Mouse (Mus musculus): ENCODE data around the gene Tac4. TPM values are rescaled to one million over a fixed set of nuclear protein-coding genes. Genes with fewer than 3 reads are reported as not detected.
A peak's percentile ranks its signal among the peaks of the same experiment; 100 is the strongest.

Tac4 gene
- polyA plus RNA-seq, 1 experiment from 2014 or later = 0.20 TPM

DNA sequence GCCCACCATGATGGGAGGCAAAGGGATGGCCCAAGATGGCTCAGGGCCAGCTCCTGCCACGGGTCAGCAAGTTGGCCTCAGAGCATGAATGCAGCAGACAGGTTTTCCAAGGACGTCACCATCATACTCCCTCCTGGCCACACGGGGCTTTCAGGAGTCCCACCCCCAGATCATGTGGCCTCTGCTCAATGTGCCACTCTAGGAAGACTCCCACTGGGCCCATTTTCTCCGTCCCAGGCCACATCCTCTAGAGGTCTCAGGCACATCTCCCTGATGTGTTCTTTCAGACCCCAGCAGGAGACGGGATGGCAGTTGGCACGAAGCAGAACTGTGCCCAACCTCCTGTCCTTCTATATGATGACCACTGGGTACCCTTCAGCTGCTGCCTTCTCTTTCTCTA, 18.7 kb upstream of the Tac4 start:
- WGBS = 53% methylated on average over 6 of the region's 6 CpGs
- Histone ChIP-seq H3K4me1 (no peaks in the 10 kb centered on the region), H3K27me3 (replicated peaks) (no peaks in the 10 kb centered on the region), H3K4me3 (replicated peaks) (no peak overlapping the region), H3K9ac (replicated peaks) (no peak overlapping the region), H3K27ac (replicated peaks) (no peak overlapping the region), H3K36me3 (no peaks in the 10 kb centered on the region), H3K4me2 (no peak overlapping the region), H3K9me3 (replicated peaks) (no peaks in the 10 kb centered on the region)
- no peak for ATAC-seq (ENCODE audit: low FRiP score)

DNA sequence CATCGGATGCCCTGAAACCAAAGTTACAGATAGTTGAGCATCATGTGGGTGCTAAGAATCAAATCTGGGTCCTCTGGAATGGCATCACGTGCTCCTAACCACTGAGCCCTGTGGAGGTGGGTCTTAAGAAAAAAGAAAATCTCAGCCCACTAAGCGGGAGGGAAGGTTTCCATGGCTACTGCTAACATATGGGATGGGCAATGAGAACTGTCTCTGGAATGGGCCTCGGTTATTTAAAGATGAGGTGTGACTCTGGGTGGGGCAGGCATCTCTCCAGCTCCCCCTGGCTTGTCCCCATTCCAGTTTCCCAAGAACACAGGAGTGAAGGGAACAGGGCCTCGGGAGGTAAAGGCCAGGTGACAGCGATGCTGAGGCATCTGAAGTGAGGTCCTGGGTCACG, 15.9 kb upstream of the Tac4 start:
- 78% methylated on average over 7 of the region's 7 CpGs for WGBS
- Histone ChIP-seq H3K9ac (replicated peaks) (no peak overlapping the region), H3K4me2 (no peak overlapping the region), H3K4me3 (replicated peaks) (no peak overlapping the region), H3K27me3 (replicated peaks) (peaks cover 1% of the 10 kb centered on the region), H3K36me3 (no peaks in the 10 kb centered on the region), H3K9me3 (replicated peaks) (no peaks in the 10 kb centered on the region), H3K27ac (replicated peaks) (no peak overlapping the region), H3K4me1 (no peaks in the 10 kb centered on the region)
- no peak for ATAC-seq (ENCODE audit: low FRiP score)

DNA sequence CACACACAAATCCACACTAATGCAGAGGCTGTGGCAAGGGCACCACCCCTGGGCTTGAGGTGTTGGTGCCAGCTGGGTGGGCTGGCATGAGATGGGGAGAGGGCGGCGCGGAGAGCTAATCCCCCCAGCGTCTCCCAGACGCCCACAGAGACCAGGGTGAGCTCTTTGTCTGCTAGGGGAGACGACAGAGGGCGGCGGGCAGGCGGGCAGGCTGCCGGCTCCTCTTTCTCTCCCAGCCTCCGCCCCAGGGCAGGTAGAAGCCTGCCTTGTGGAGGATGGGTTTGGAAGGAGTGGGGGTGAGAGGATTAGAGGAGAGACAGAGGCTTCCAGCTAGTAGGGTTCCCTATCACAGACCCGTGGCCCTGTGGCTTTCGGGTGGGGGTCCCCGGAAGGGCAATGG, 14.3 kb upstream of the Tac4 start:
- 56% methylated on average over 14 of the region's 14 CpGs for WGBS
- ATAC-seq (ENCODE audit: low FRiP score) = no peak
- no peak overlapping the region for H3K9ac ChIP-seq (replicated peaks)

DNA sequence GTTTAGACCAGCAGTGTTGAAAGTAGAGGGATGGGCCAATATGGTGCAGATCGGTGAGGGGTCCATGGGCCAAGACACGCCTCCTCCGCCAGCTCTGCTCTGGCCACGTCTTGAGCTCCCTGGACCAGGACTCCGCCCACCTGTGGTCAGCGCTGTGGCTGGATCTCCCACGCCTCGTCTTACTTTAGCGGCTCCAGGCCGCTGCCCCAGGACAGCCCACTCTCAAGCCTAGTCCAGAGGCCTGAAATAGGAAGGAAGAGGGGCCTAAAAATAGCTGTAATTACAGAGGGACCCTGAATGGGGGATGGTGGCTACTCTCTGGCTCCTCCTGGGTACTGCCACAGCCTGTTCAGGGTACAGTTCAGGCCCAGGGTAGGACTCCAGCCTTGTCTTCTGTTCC, 11.2 kb upstream of the Tac4 start:
- peaks cover 3% of the 10 kb centered on the region for H3K27me3 ChIP-seq (replicated peaks)
- no peak overlapping the region for H3K27ac ChIP-seq (replicated peaks)
- ATAC-seq (ENCODE audit: low FRiP score) = no peak
- H3K36me3 ChIP-seq = no peaks in the 10 kb centered on the region
- WGBS = 49% methylated on average over 10 of the region's 10 CpGs
- H3K4me1 ChIP-seq = peaks cover 2% of the 10 kb centered on the region; the same call in 1 of the 2 replicates
- H3K9me3 ChIP-seq (replicated peaks) = no peaks in the 10 kb centered on the region
- no peak overlapping the region for H3K4me3 ChIP-seq (replicated peaks)
- H3K4me2 ChIP-seq = no peak overlapping the region
- no peak overlapping the region for H3K9ac ChIP-seq (replicated peaks)

More for the DNA sequence above, 14.3 kb upstream of the Tac4 start:
- Histone ChIP-seq H3K4me3 (replicated peaks) (no peak overlapping the region), H3K27me3 (replicated peaks) (peaks cover 3% of the 10 kb centered on the region), H3K4me1 (peaks cover 2% of the 10 kb centered on the region; the same call in 1 of the 2 replicates), H3K9me3 (replicated peaks) (no peaks in the 10 kb centered on the region), H3K4me2 (no peak overlapping the region), H3K27ac (replicated peaks) (no peak overlapping the region), H3K36me3 (no peaks in the 10 kb centered on the region)

DNA sequence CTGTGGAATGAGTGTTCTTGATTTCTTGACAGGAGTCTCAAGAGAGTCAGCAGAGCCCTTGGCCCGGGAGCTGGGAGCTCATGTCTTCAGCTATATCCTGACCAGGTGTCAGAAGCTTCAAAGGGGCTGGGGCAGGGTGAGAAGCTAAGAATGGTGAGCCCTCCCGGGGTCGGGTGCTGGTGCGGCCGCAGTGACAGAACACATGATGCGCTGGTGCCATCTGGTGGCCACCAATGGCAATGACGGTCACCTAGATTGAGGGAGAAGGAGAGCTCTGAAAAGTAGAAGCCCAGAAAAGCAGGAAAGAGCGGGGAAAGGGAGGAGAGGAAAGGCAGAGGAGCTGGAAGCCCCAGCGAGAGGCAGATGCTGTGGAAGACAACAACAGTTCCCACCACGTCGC, 10.0 kb upstream of the Tac4 start:
- no peaks in the 10 kb centered on the region for H3K36me3 ChIP-seq
- no peak overlapping the region for H3K4me2 ChIP-seq
- no peak overlapping the region for H3K27ac ChIP-seq (replicated peaks)
- no peak overlapping the region for H3K4me3 ChIP-seq (replicated peaks)
- no peaks in the 10 kb centered on the region for H3K9me3 ChIP-seq (replicated peaks)
- H3K4me1 ChIP-seq = peaks cover 2% of the 10 kb centered on the region; the same call in 1 of the 2 replicates
- no peak overlapping the region for H3K9ac ChIP-seq (replicated peaks)
- WGBS = 6% methylated on average over 11 of the region's 11 CpGs
- H3K27me3 ChIP-seq (replicated peaks) = peaks cover 6% of the 10 kb centered on the region
- peak; percentile 31; the same call in 1 of the 2 replicates for ATAC-seq (ENCODE audit: low FRiP score)

DNA sequence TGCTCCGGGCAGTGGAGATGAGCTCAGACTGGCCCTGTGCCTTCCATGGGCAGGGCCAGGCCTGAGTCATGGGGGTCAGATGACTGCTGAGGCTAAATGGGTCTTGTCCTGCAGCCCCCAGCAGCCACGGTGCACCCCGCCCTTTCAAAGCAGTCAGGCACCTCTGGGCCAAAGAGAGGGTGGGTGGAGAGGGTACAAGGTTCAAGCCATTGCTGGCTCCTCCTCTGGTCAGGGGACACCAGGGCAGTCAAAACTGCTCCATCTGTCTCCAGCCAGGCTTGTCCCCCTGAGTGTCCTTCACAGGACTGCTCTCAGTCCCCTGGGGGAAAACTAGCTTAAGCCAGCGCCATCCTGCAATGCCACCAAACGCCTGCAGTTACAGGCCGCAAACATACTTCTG, 9.2 kb upstream of the Tac4 start:
- no peak for ATAC-seq (ENCODE audit: low FRiP score)
- no peaks in the 10 kb centered on the region for H3K36me3 ChIP-seq
- WGBS = 84% methylated on average over 6 of the region's 6 CpGs

DNA sequence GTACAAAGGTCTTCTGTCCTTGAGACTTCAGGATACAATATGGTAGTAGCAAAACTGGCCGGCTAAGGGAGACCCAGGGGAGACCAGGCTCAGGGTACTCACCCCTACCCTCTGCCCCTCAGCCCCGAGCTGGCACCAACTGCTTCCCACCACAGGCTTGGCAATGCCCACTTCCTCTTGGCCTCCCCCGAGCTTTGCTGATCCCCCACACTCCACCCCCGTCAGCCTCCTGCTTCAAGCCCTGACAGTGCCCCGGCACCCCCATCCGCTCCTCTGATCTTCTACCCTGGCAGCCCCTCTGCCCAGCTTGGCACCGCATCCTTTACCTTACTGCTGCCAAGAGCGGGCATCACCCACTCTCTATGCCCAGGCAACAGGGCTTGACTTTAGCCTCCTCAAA, 7.2 kb upstream of the Tac4 start:
- peaks cover 6% of the 10 kb centered on the region for H3K27me3 ChIP-seq (replicated peaks)
- peaks cover 17% of the 10 kb centered on the region; the same call in 1 of the 2 replicates for H3K4me1 ChIP-seq
- no peak overlapping the region for H3K9ac ChIP-seq (replicated peaks)
- no peaks in the 10 kb centered on the region for H3K9me3 ChIP-seq (replicated peaks)
- no peak overlapping the region for H3K4me3 ChIP-seq (replicated peaks)
- H3K36me3 ChIP-seq = no peaks in the 10 kb centered on the region
- 87% methylated on average over 8 of the region's 8 CpGs for WGBS
- no peak for ATAC-seq (ENCODE audit: low FRiP score)
- no peak overlapping the region for H3K4me2 ChIP-seq
- H3K27ac ChIP-seq (replicated peaks) = no peak overlapping the region

More for the DNA sequence above, 9.2 kb upstream of the Tac4 start:
- Histone ChIP-seq H3K4me3 (replicated peaks) (no peak overlapping the region), H3K27ac (replicated peaks) (no peak overlapping the region), H3K4me1 (peaks cover 2% of the 10 kb centered on the region; the same call in 1 of the 2 replicates), H3K4me2 (no peak overlapping the region), H3K27me3 (replicated peaks) (peaks cover 6% of the 10 kb centered on the region), H3K9ac (replicated peaks) (no peak overlapping the region), H3K9me3 (replicated peaks) (no peaks in the 10 kb centered on the region)

DNA sequence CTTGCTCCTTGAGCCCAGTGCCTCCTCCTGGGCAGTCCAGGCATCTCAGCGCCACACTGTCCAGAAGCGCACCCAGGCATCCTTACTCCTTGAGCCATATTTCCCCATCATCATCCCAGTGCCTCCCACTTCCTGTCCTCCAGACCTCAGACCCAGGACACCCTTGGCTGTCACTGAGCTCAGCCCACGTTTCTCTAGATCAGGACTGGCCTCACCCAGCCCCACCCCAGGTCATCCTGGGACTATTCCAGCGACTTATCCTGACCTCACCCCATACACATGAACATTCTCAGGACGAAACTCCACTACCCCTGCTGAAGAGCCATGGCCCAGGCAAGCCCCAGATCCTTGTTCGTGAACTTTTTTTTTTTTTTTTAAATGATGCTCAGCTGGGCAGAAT, 5.6 kb upstream of the Tac4 start:
- Histone ChIP-seq H3K9ac (replicated peaks) (no peak overlapping the region), H3K27ac (replicated peaks) (no peak overlapping the region), H3K27me3 (replicated peaks) (0 out of 2 replicates have a peak, but pooled peaks cover 3% of the 10 kb centered on the region), H3K4me2 (no peak overlapping the region), H3K4me1 (peaks cover 21% of the 10 kb centered on the region; the same call in 1 of the 2 replicates), H3K4me3 (replicated peaks) (no peak overlapping the region), H3K9me3 (replicated peaks) (no peaks in the 10 kb centered on the region), H3K36me3 (no peaks in the 10 kb centered on the region)
- 80% methylated on average over 6 of the region's 6 CpGs for WGBS
- no peak for ATAC-seq (ENCODE audit: low FRiP score)

DNA sequence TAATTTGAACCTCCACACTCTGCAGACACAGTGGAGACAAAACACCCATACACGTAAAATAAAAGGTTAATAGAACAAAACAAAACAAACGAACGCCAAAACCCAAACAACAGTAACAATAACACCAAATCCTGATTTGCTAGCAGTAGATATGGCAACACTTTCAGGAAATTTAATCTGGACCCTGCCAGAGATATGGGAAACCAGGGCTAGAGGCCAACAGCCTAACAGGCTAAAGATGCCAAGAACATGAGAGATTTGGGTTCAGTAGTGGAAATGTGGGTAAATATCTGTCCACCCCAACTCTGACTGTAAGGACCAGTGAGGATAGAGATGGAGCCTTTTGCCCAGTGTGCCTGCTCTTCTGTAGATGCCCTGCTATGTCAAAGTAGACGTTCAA, 3.4 kb upstream of the Tac4 start:
- H3K9me3 ChIP-seq (replicated peaks) = no peaks in the 10 kb centered on the region
- H3K4me1 ChIP-seq = peaks cover 18% of the 10 kb centered on the region; the same call in 1 of the 2 replicates
- H3K27me3 ChIP-seq (replicated peaks) = 0 out of 2 replicates have a peak, but pooled peaks cover 3% of the 10 kb centered on the region
- H3K4me2 ChIP-seq = peak overlapping the region; percentile 77
- WGBS = 59% methylated on average over 4 of the region's 4 CpGs
- H3K36me3 ChIP-seq = no peaks in the 10 kb centered on the region
- H3K9ac ChIP-seq (replicated peaks) = no peak overlapping the region
- no peak overlapping the region; the same call in 1 of the 2 replicates for H3K4me3 ChIP-seq (replicated peaks)
- no peak overlapping the region for H3K27ac ChIP-seq (replicated peaks)
- no peak for ATAC-seq (ENCODE audit: low FRiP score)

DNA sequence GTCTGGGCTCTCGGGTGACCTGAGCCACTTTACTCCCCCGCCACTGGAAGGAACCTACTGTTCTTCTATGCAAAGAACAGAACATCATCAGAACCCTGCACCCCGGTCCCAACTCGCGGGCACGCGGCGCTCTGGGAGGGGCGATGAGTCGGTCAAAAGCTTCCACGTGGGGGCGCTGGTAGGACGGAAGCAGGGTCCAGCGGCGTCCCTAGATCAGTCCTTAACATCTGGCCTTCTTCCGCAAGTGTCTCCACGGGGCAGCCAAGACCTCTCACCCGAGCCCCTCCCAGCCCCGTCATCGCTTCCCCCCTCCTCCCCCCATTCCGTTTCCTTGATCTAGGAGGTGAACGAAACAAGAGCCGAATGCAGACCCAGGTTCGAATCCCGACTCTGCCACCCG, 2.8 kb upstream of the Tac4 start:
- WGBS = 1% methylated on average over 26 of the region's 26 CpGs
- Histone ChIP-seq H3K27ac (replicated peaks) (no peak overlapping the region), H3K9me3 (replicated peaks) (no peaks in the 10 kb centered on the region), H3K36me3 (no peaks in the 10 kb centered on the region), H3K9ac (replicated peaks) (peak overlapping the region; percentile 54), H3K4me1 (peaks cover 20% of the 10 kb centered on the region; the same call in 1 of the 2 replicates), H3K27me3 (replicated peaks) (0 out of 2 replicates have a peak, but pooled peaks cover 3% of the 10 kb centered on the region), H3K4me3 (replicated peaks) (peak overlapping the region; percentile 45), H3K4me2 (peak overlapping the region; percentile 77)
- no peak; the same call in 1 of the 2 replicates for ATAC-seq (ENCODE audit: low FRiP score)

DNA sequence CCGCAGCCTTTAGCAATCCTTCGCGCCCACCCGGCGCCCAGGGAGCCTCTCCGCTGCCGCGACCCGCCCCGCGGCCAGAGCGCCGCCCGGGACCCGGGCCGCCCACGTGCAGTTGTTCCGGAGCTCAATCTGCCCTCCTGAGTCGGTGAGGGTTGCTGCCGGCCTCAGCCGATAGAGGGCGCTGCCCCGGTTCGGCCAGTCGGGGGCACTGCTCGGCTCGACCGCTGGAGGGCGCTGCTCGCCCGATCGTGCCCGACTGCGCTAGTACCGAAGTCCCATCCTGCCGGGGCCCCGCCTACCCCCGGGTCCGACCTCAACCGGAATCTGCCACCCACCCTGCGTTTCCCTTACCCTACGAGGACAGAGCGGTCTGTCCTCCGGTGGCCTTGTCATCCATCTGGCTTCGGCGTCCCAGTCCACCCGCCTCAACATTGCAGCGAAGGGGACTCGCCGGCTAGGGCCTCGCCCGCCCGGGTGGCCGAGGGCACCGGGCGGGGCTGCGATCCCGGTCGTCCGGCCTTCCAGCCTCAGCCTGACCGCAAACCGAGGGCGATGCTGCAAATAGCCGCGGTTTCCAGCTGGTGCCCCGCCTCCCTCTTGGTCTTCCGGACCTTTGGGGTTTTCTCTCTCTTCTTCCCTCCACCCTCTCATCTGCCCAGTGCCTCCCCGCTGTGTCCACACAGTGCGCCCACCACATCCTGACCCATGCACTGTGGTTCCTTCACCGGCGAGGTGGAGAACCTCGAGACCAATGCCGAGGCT, 2.1 kb upstream of the Tac4 start:
- under 1% methylated on average over 72 of the region's 73 CpGs for WGBS
- ATAC-seq (ENCODE audit: low FRiP score) = peak; percentile 58
- peak overlapping the region; percentile 77 for H3K4me2 ChIP-seq
- H3K4me1 ChIP-seq = peaks cover 24% of the 10 kb centered on the region; the same call in 1 of the 2 replicates
- H3K27ac ChIP-seq (replicated peaks) = peak overlapping the region; percentile 59; the same call in 1 of the 2 replicates
- 0 out of 2 replicates have a peak, but pooled peaks cover 3% of the 10 kb centered on the region for H3K27me3 ChIP-seq (replicated peaks)
- no peaks in the 10 kb centered on the region for H3K9me3 ChIP-seq (replicated peaks)
- no peaks in the 10 kb centered on the region for H3K36me3 ChIP-seq
- H3K4me3 ChIP-seq (replicated peaks) = peak overlapping the region; percentile 45
- peak overlapping the region; percentile 54 for H3K9ac ChIP-seq (replicated peaks)

DNA sequence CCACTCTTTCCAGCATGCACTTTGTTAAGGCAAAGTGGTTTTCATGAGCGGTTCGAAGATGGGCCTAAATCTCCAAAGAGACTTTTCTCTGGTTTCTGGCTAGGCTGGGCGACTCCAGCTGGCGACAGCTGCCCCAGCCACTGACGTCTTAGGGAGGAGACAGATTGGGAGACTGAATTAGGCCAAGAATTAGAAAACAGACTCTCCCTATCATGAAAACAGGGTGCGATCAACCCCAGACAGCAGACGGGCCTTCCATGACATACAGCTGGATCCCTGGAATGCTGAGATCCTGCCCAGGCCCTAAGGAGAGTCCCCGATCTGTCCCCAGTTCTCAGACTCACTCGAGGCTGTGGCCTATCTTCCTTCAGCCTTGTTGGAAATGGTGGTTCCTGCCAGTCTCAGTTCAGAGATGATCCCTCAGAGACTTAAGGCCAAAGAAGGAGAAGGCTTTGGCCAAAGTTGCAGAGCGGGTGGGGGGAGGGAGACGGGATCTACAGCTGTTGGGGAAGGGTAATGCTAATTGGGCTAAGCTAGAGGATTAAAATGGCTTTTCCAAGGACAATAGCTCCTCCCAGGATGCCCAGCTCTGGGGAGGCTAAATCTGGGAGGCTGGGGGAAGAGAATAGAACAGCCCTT, 2.6 kb downstream of the Tac4 start:
- Histone ChIP-seq H3K9ac (replicated peaks) (no peak overlapping the region), H3K4me1 (peaks cover 25% of the 10 kb centered on the region; the same call in 1 of the 2 replicates), H3K27me3 (replicated peaks) (no peaks in the 10 kb centered on the region), H3K4me2 (no peak overlapping the region), H3K4me3 (replicated peaks) (no peak overlapping the region), H3K27ac (replicated peaks) (no peak overlapping the region), H3K9me3 (replicated peaks) (no peaks in the 10 kb centered on the region), H3K36me3 (no peaks in the 10 kb centered on the region)
- ATAC-seq (ENCODE audit: low FRiP score) = no peak
- 23% methylated on average over 11 of the region's 11 CpGs for WGBS

Measured in neural tube, embryonic 15.5 days (tissue).